Mouse (Mus musculus) activated CD4-positive, CD25-positive, alpha-beta regulatory T cell (primary cell): ENCODE data around the gene Tnni3k. TPM values are rescaled to one million over a fixed set of nuclear protein-coding genes. Genes with fewer than 3 reads are reported as not detected.

Source experiments
- polyA plus RNA-seq, 2 experiments: library from polyadenylated mRNA; unstranded; fragments of 100-300 nt; shearing (Covaris generic); gene quantifications; one replicate each; pipeline ENCODE4 v1.2.1; 2017

Tnni3k gene
- not detected for polyA plus RNA-seq

DNA sequence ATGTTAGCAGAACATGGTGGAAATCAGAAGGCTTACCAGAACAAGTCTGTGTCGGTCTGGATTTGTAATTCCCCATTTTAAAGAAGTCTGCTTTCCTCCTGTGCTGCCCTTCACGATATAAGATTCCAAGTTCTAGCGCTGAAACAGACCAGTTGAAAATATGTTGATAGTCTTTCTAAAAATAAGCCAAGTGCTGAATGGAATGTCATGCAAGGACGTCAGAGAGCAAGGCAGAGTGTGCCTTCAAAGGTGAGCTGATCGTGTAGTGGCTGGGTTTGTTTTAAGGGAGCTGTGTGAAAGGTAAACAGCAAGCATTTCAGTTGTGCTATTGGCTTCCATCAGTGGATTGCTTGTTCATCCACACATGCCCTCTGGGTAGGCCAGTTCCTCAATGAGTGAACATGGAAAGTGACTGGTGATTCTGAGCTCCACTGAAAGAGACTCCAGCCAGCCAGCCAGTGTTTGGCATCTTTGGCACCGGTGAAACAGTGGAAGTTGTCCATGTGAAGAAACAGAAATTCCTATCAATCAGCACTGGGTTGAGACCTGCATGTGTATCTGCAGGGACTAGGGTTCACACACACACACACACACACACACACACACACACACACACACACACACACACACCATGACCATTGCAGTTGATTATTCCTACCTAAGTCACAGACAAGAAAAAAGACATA lies at the start of gene Tnni3k:
TSS of gene Tnni3k (minus strand) at position 177 of the 686 bp plus-strand sequence.

DNA sequence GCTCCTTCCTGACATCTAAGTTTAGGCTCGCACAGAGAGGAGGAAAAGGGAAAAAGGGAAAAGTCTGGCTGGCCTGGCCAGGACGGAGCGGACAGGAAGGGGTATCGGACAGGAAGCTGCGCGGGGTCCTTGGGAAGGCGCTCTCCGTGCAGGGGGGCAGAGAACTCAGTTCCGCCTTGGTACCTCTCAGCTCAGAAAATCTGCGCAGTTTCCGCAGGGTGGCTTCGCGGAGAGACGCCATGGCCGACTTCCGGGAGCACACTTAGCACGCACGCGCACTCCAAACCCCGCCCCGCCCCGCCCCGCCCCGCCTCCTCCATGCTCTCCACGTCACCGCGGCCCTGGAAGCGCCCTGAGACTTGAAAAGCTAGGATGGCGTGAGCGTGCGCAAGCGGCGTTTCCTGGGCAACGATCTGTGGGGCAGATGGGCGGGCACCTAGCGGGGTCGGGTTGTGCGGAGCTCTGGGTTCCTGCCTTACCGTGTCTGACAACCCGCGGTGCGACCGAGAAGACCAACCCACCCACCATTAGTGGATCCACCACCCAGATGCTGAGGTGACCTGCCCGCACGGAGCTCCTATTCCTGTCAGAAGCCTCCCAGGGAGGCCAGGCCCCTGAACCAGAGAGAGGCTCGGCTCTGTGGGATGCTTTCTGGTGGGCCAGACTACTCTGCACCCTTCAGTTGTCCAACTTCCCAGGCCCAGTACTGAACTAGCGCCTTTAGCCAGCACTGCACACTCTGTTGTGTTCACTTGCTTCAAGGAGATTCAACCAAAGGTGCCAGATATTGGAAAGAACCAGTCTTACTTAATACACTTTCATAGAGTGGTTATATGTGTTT lies 38.1 kb upstream of the Tnni3k start, which contains the start of the genes Fpgt and Lrriq3:
TSS of gene Fpgt (minus strand) at position 288 of the 841 bp plus-strand sequence.
TSS of gene Lrriq3 (plus strand) at position 319 of the 841 bp plus-strand sequence.

Other genes starting within 250 kb of the Tnni3k start
- 10 to 100 TPM; 24.2 to 32.9 TPM for gene Fpgt, start 38.0 kb upstream of the Tnni3k start, polyA plus RNA-seq
- under 1 TPM in 1 of 2 experiments, not detected in 1; 0.75 TPM for gene Lrriq3, start 38.0 kb upstream of the Tnni3k start, polyA plus RNA-seq